In the genomic region with DNA sequence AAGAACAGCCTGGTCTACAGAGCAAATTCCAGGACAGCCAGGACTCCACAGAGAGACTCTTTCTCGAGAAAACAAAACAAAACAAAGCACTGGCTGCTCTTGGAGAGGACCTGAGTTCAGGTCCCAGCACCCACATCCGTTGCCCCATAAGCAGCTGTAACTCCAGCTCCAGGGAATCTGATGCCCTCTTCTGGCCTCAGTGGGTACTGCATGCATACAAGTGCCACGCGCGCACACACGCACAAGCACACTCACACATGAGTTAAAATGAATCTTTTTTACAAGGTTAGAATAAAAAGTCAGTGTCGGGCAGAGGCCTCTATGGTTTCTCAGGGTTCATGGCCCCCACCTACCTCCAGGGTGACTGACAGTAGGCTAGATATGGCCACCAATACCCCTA, we compare ENCODE assay signal across 20 mouse cellular contexts. TPM values are rescaled to one million over a fixed set of nuclear protein-coding genes. Genes with fewer than 3 reads are reported as not detected.
DNase-seq lines count a peak whose midpoint lies in the region; ATAC-seq and TF ChIP-seq lines count a peak whose summit lies in the region.
"Had no signal": no experiment of that assay in that cellular context is flagged by ENCODE, and none has a peak within 500 bp of the region (broad histone marks: within the 10 kb centered on the region; RNA-seq: fewer than 3 reads in every experiment).

No protein-coding gene starts in this region.

- 0 out of 4 replicates have a peak, but pooled peaks cover 0 to 1% of the 10 kb centered on the region in 2 experiments for H3K27me3 ChIP-seq in MEL (ENCODE audit: control insufficient read depth in 1 of 2, insufficient read depth in 2 of 2, low read length in 2 of 2)
- H3K27me3 ChIP-seq in liver, postnatal 0 days (ENCODE audit: insufficient read depth, low read length), result no peaks in the 10 kb centered on the region; the same call in 1 of the 2 replicates
- H3K27me3 ChIP-seq: hindbrain, embryonic 15.5 days; midbrain, embryonic 13.5 days; neural tube, embryonic 15.5 days; stomach, embryonic 15.5 days had no signal

- 93% methylated on average over 7 of the region's 7 CpGs for WGBS in lung, adult 2 months
- 92% methylated on average over 7 of the region's 7 CpGs for WGBS in liver, postnatal 0 days (ENCODE audit: insufficient replicate concordance)

- H3K36me3 ChIP-seq in MEL (ENCODE audit: control insufficient read depth in 1 of 2, insufficient read depth in 2 of 2, low read length in 2 of 2), result no peaks in the 10 kb centered on the region
- H3K36me3 ChIP-seq in liver, postnatal 0 days (replicated peaks; ENCODE audit: insufficient read depth, low read length), result no peaks in the 10 kb centered on the region
- H3K36me3 ChIP-seq: forebrain, embryonic 10.5 days; heart, embryonic 13.5 days; hindbrain, embryonic 15.5 days; midbrain, embryonic 13.5 days; neural tube, embryonic 15.5 days; stomach, embryonic 15.5 days had no signal

- no peak overlapping the region for H3K27ac ChIP-seq in MEL (ENCODE audit: control insufficient read depth, low read depth, low read length)
- H3K27ac ChIP-seq in liver, postnatal 0 days (ENCODE audit: low read depth), result no peak overlapping the region
- H3K27ac ChIP-seq: forebrain, embryonic 10.5 days; heart, embryonic 13.5 days; hindbrain, embryonic 15.5 days; midbrain, embryonic 13.5 days; neural tube, embryonic 15.5 days; stomach, embryonic 15.5 days had no signal

- H3K9me3 ChIP-seq in MEL (replicated peaks; ENCODE audit: insufficient read depth, low read length), result no peaks in the 10 kb centered on the region; the same call in 1 of the 2 replicates
- peaks cover 4% of the 10 kb centered on the region; the same call in 1 of the 2 replicates for H3K9me3 ChIP-seq in liver, postnatal 0 days (ENCODE audit: low read length)
- H3K9me3 ChIP-seq: hindbrain, embryonic 15.5 days; midbrain, embryonic 13.5 days; neural tube, embryonic 15.5 days; stomach, embryonic 15.5 days had no signal

- peak; percentile 7 for TF ChIP-seq RAD21 in MEL (IDR thresholded peaks at IDR 0.05; ENCODE audit: low read depth, low read length)

- DNase-seq in CD4-positive, CD25-positive, alpha-beta regulatory T cell, adult 2 months (ENCODE audit: low read depth, low spot score), result peak; percentile 53
- no peak for DNase-seq in lung, adult 2 months
- no peak for DNase-seq in lung, postnatal 10 days
- DNase-seq in MEL (ENCODE audit: low read depth, low spot score), result peak; percentile 57
- DNase-seq in liver, postnatal 0 days, result no peak
- no peak for DNase-seq in ovary, postnatal 14 days (ENCODE audit: low spot score)
- DNase-seq in layer of hippocampus, postnatal 36 days, result no peak
- DNase-seq: adrenal gland, postnatal 25 days; cerebellum, adult 2 months; gastrocnemius, postnatal 10 days; kidney, postnatal 36 days; lung, adult 18-20 months had no signal

- H3K4me1 ChIP-seq in lung, adult 2 months (ENCODE audit: control insufficient read depth, insufficient read depth, low read length), result no peaks in the 10 kb centered on the region
- no peaks in the 10 kb centered on the region for H3K4me1 ChIP-seq in MEL (ENCODE audit: control insufficient read depth in 1 of 2, insufficient read depth in 2 of 2, low read length in 2 of 2)
- no peaks in the 10 kb centered on the region for H3K4me1 ChIP-seq in liver, postnatal 0 days (ENCODE audit: insufficient read depth)
- H3K4me1 ChIP-seq: heart, embryonic 13.5 days; hindbrain, embryonic 15.5 days; stomach, embryonic 15.5 days had no signal

- no peak for ATAC-seq in CD4-positive, CD25-positive, alpha-beta regulatory T cell, adult 4 months
- ATAC-seq in liver, postnatal 0 days, result no peak
- ATAC-seq: midbrain, embryonic 13.5 days had no signal

- TF ChIP-seq CTCF in lung, adult 2 months (IDR thresholded peaks at IDR 0.05; ENCODE audit: insufficient read depth, low read length), result 0 out of 2 replicates have a peak, but pooled peaks have one; percentile 19
- peak; percentile 57 to 68 (median 60) for TF ChIP-seq CTCF in MEL (IDR thresholded peaks at IDR 0.05 in 2 of 3, conservative IDR thresholded peaks at IDR 0.05 in 1 of 3; ENCODE audit: control insufficient read depth in 1 of 3, insufficient read depth in 1 of 3, low read depth in 2 of 3, low read length in 3 of 3, poor library complexity in 1 of 3, severe bottlenecking in 1 of 3)
- peak; percentile 72 for TF ChIP-seq CTCF in liver, postnatal 0 days (IDR thresholded peaks at IDR 0.05; ENCODE audit: low read depth)

- H3K4me2 ChIP-seq in liver, postnatal 0 days (ENCODE audit: low read depth, low read length), result no peak overlapping the region
- H3K4me2 ChIP-seq: heart, embryonic 13.5 days; hindbrain, embryonic 15.5 days; midbrain, embryonic 13.5 days; neural tube, embryonic 15.5 days; stomach, embryonic 15.5 days had no signal

- TF ChIP-seq POLR2A in lung, adult 2 months (IDR thresholded peaks at IDR 0.05; ENCODE audit: borderline replicate concordance, extremely low read depth, low read depth, low read length), result no peak
- no peak for TF ChIP-seq POLR2A in MEL (IDR thresholded peaks at IDR 0.05; ENCODE audit: control insufficient read depth in 1 of 2, insufficient read depth in 1 of 2, low read depth in 1 of 2, low read length in 2 of 2, poor library complexity in 1 of 2)

- no peak overlapping the region for H3K4me3 ChIP-seq in lung, adult 2 months (replicated peaks; ENCODE audit: extremely low read depth, low read depth, low read length)
- H3K4me3 ChIP-seq in MEL (ENCODE audit: control insufficient read depth in 1 of 2, insufficient read depth in 1 of 2, low read depth in 2 of 2, low read length in 2 of 2), result no peak overlapping the region
- no peak overlapping the region for H3K4me3 ChIP-seq in liver, postnatal 0 days (ENCODE audit: low read depth, low read length)
- H3K4me3 ChIP-seq: forebrain, embryonic 10.5 days; heart, embryonic 13.5 days; hindbrain, embryonic 15.5 days; midbrain, embryonic 13.5 days; neural tube, embryonic 15.5 days; stomach, embryonic 15.5 days had no signal

- H3K79me2 ChIP-seq in MEL (ENCODE audit: control insufficient read depth, insufficient read depth, low read length, poor library complexity), result no peaks in the 10 kb centered on the region

- H3K9ac ChIP-seq in MEL (ENCODE audit: control insufficient read depth, low read depth, low read length, poor library complexity, severe bottlenecking), result no peak overlapping the region
- no peak overlapping the region for H3K9ac ChIP-seq in liver, postnatal 0 days (replicated peaks)
- H3K9ac ChIP-seq: heart, embryonic 13.5 days; hindbrain, embryonic 15.5 days; midbrain, embryonic 13.5 days; neural tube, embryonic 15.5 days; stomach, embryonic 15.5 days had no signal

- no peak for TF ChIP-seq EP300 in MEL (IDR thresholded peaks at IDR 0.05; ENCODE audit: low read depth in 1 of 2, low read length in 2 of 2)
- TF ChIP-seq EP300 in liver, postnatal 0 days (IDR thresholded peaks at IDR 0.05; ENCODE audit: low read depth), result no peak

TF ChIP-seq in MEL, 35 proteins besides CTCF, POLR2A, EP300 and RAD21:
- TF ChIP-seq SMC3 (IDR thresholded peaks at IDR 0.05; ENCODE audit: low read depth, low read length) (peak; percentile 50), TCF12 (IDR thresholded peaks at IDR 0.05; ENCODE audit: low read depth, low read length) (no peak), NRF1 (IDR thresholded peaks at IDR 0.05; ENCODE audit: insufficient read depth, low read depth, low read length, poor library complexity, severe bottlenecking) (no peak), MAFK (IDR thresholded peaks at IDR 0.05; ENCODE audit: borderline replicate concordance, low read depth, low read length) (no peak)

RNA-seq across cellular contexts. Expression of a gene that starts 15.6 kb away (rescaled TPM):
- polyA plus RNA-seq in CD4-positive, CD25-positive, alpha-beta regulatory T cell, adult 4 months (2017; shearing (Covaris generic)), result not detected
- polyA plus RNA-seq in lung, adult 2 months (2012; rRNA removed), result 0.08 and 0.11 TPM in 2 replicates
- total RNA-seq in MEL (2012; rRNA removed), result 0.03 TPM in 1 of 2 replicates, not detected in the other
- polyA plus RNA-seq in MEL (2012; ENCODE audit: insufficient read depth in 1 of 2, insufficient read length in 2 of 2, low read depth in 1 of 2, low replicate concordance in 2 of 2, missing spikeins in 1 of 2), result under 1 TPM in 1 of 2 experiments, not detected in 1; 0.13 TPM
- polyA plus RNA-seq in liver, postnatal 0 days (2015; fragmentation: Nextera tagmentation; extraction: Ambion mirVana), result not detected in 2 replicates
- total RNA-seq in layer of hippocampus, postnatal 36 days (2021), result under 1 TPM; 0.25 to 0.35 TPM
- total RNA-seq: gastrocnemius, postnatal 10 days had no signal

RNA-seq across cellular contexts. Expression of a gene that starts 28.7 kb away (rescaled TPM):
- polyA plus RNA-seq in CD4-positive, CD25-positive, alpha-beta regulatory T cell, adult 4 months (2017; shearing (Covaris generic)), result not detected
- polyA plus RNA-seq in lung, adult 2 months (2012; rRNA removed), result not detected in 2 replicates
- total RNA-seq in MEL (2012; rRNA removed), result not detected in 2 replicates
- polyA plus RNA-seq in MEL (2012; ENCODE audit: insufficient read depth in 1 of 2, insufficient read length in 2 of 2, low read depth in 1 of 2, low replicate concordance in 2 of 2, missing spikeins in 1 of 2), result not detected
- polyA plus RNA-seq in liver, postnatal 0 days (2015; fragmentation: Nextera tagmentation; extraction: Ambion mirVana), result not detected in 2 replicates
- total RNA-seq in layer of hippocampus, postnatal 36 days (2021), result under 1 TPM in 1 of 2 experiments, not detected in 1; 0.08 TPM
- total RNA-seq: adrenal gland, postnatal 25 days; gastrocnemius, postnatal 10 days; left cerebral cortex, postnatal 10 days had no signal
- polyA plus RNA-seq: heart, embryonic 13.5 days had no signal

RNA-seq across cellular contexts. Expression of a gene that starts 38.1 kb away (rescaled TPM):
- polyA plus RNA-seq in CD4-positive, CD25-positive, alpha-beta regulatory T cell, adult 4 months (2017; shearing (Covaris generic)), result 10 to 100 TPM; 13.6 to 16.4 TPM
- polyA plus RNA-seq in lung, adult 2 months (2012; rRNA removed), result 61.8 and 62.7 TPM in 2 replicates
- total RNA-seq in MEL (2012; rRNA removed), result 14.3 and 14.7 TPM in 2 replicates
- 10 to 100 TPM in 1 of 2 experiments, not detected in 1; 54.6 TPM for polyA plus RNA-seq in MEL (2012; ENCODE audit: insufficient read depth in 1 of 2, insufficient read length in 2 of 2, low read depth in 1 of 2, low replicate concordance in 2 of 2, missing spikeins in 1 of 2)
- polyA plus RNA-seq in liver, postnatal 0 days (2015; fragmentation: Nextera tagmentation; extraction: Ambion mirVana), result 7.4 and 8.1 TPM in 2 replicates
- total RNA-seq in layer of hippocampus, postnatal 36 days (2021), result 10 to 100 TPM; 43.9 to 49.3 TPM

RNA-seq across cellular contexts. Expression of a gene that starts 53.8 kb away (rescaled TPM):
- polyA plus RNA-seq in CD4-positive, CD25-positive, alpha-beta regulatory T cell, adult 4 months (2017; shearing (Covaris generic)), result 1 to 10 TPM; 7.2 to 10.0 TPM
- polyA plus RNA-seq in lung, adult 2 months (2012; rRNA removed), result 24.8 and 31.5 TPM in 2 replicates
- total RNA-seq in MEL (2012; rRNA removed), result 30.0 and 37.1 TPM in 2 replicates
- 10 to 100 TPM in 1 of 2 experiments, not detected in 1; 51.1 TPM for polyA plus RNA-seq in MEL (2012; ENCODE audit: insufficient read depth in 1 of 2, insufficient read length in 2 of 2, low read depth in 1 of 2, low replicate concordance in 2 of 2, missing spikeins in 1 of 2)
- 6.1 and 6.5 TPM in 2 replicates for polyA plus RNA-seq in liver, postnatal 0 days (2015; fragmentation: Nextera tagmentation; extraction: Ambion mirVana)
- total RNA-seq in layer of hippocampus, postnatal 36 days (2021), result 10 to 100 TPM; 51.7 to 56.8 TPM

Comparison
In these comparisons a context has a peak if more than half of its experiments do, and no peak if none do; other contexts are left out.
1. DNase-seq: peak in CD4-positive, CD25-positive, alpha-beta regulatory T cell, adult 2 months (single experiment) and MEL (single experiment); none in lung, adult 2 months (single experiment), lung, postnatal 10 days (single experiment), liver, postnatal 0 days (single experiment), ovary, postnatal 14 days (single experiment) and layer of hippocampus, postnatal 36 days (0 of 2).
2. CTCF ChIP-seq: peak in every context shown above with its lines; median percentile 72 in liver, postnatal 0 days; 60 in MEL; 19 in lung, adult 2 months.